In the genomic region with DNA sequence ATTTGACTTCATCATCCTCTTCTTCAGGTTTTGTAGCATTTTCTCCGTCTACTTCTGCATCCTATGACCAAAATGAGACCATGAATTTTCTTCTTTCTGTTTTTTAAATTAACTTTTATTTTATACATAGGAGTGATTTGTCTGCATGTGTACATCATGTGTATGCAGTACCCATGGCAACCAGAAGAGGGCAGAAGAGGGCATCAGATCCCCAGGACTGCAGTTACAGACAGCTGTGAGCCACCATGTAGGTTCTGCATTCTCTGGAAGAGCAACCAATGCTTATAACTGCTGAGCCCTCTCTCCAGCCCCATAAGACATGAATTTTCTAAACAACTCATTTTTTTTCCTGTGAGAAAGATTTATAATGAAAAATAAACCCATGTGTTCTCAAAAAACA, we compare ENCODE assay signal across 9 mouse cellular contexts. TPM values are rescaled to one million over a fixed set of nuclear protein-coding genes. Genes with fewer than 3 reads are reported as not detected.
A peak's percentile ranks its signal among the peaks of the same experiment; 100 is the strongest.
DNase-seq lines count a peak whose midpoint lies in the region; ATAC-seq and TF ChIP-seq lines count a peak whose summit lies in the region.
"Had no signal": no experiment of that assay in that cellular context is flagged by ENCODE, and none has a peak within 500 bp of the region (broad histone marks: within the 10 kb centered on the region; RNA-seq: fewer than 3 reads in every experiment).

No protein-coding gene starts in this region.

- TF ChIP-seq POLR2A in embryonic fibroblast, embryonic 13.5 days (IDR thresholded peaks at IDR 0.05; ENCODE audit: low read depth, low read length): no peak

- WGBS in forebrain, embryonic 11.5 days: 33% methylated on average over 1 of the region's 1 CpGs
- WGBS in forebrain, embryonic 15.5 days: 34% methylated on average over 1 of the region's 1 CpGs

- no peak overlapping the region for H3K4me3 ChIP-seq in forebrain, embryonic 11.5 days (ENCODE audit: low read depth, low read length)
- H3K4me3 ChIP-seq in forebrain, embryonic 15.5 days: no peak overlapping the region
- no peak overlapping the region for H3K4me3 ChIP-seq in left cerebral cortex, adult 2 months
- no peak overlapping the region for H3K4me3 ChIP-seq in embryonic fibroblast, embryonic 13.5 days (ENCODE audit: insufficient read depth, low read length)

- ATAC-seq in forebrain, embryonic 11.5 days (replicated peaks; ENCODE audit: low FRiP score): no peak
- ATAC-seq in forebrain, embryonic 15.5 days (replicated peaks): no peak
- ATAC-seq in Patski: no peak
- peak; percentile 54 for ATAC-seq in megakaryocyte, adult 5-6 weeks (ENCODE audit: poor library complexity, severe bottlenecking)

- CTCF ChIA-PET in Patski (lab: Charles Lee): interaction anchor here (2.1 kb wide), 1 partner anchor 8 kb away, joined by 4 read pairs; no protein-coding TSS in a partner anchor

- no peaks in the 10 kb centered on the region for H3K27me3 ChIP-seq in forebrain, embryonic 11.5 days (ENCODE audit: control insufficient read depth, insufficient read depth, low read length)
- H3K27me3 ChIP-seq in forebrain, embryonic 15.5 days: no peaks in the 10 kb centered on the region
- peaks cover 6% of the 10 kb centered on the region for H3K27me3 ChIP-seq in Patski

- intact Hi-C loops in left cerebral cortex, adult 2 months (cut with DNase I): no loop called here
- intact Hi-C loops in left cerebral cortex, postnatal 36 days (cut with DNase I): no loop called here

- H3K4me2 ChIP-seq in forebrain, embryonic 11.5 days (ENCODE audit: low read depth, low read length, severe bottlenecking): no peak overlapping the region
- no peak overlapping the region for H3K4me2 ChIP-seq in forebrain, embryonic 15.5 days (replicated peaks)

- no peaks in the 10 kb centered on the region for H3K9me3 ChIP-seq in forebrain, embryonic 11.5 days (ENCODE audit: control insufficient read depth, low read length)
- no peaks in the 10 kb centered on the region for H3K9me3 ChIP-seq in forebrain, embryonic 15.5 days

- H3K27ac ChIP-seq in forebrain, embryonic 11.5 days (ENCODE audit: low read depth, low read length): no peak overlapping the region
- H3K27ac ChIP-seq in forebrain, embryonic 15.5 days (replicated peaks): no peak overlapping the region
- no peak overlapping the region for H3K27ac ChIP-seq in left cerebral cortex, adult 2 months
- H3K27ac ChIP-seq in embryonic fibroblast, embryonic 13.5 days (ENCODE audit: insufficient read depth, low read length): no peak overlapping the region

- peak; percentile 60 for TF ChIP-seq CTCF in left cerebral cortex, adult 2 months (IDR thresholded peaks at IDR 0.05)
- peak; percentile 62 for TF ChIP-seq CTCF in Patski (IDR thresholded peaks at IDR 0.05)
- TF ChIP-seq CTCF in embryonic fibroblast, embryonic 13.5 days (IDR thresholded peaks at IDR 0.05; ENCODE audit: borderline replicate concordance, insufficient read depth, low read length): peak; percentile 33; the same call in 1 of the 2 replicates

- POLR2A ChIA-PET in Patski (lab: Charles Lee): no interaction called here

- H3K36me3 ChIP-seq in forebrain, embryonic 11.5 days (ENCODE audit: control insufficient read depth, insufficient read depth, low read length): no peaks in the 10 kb centered on the region
- H3K36me3 ChIP-seq in forebrain, embryonic 15.5 days: no peaks in the 10 kb centered on the region

- no peak overlapping the region for H3K9ac ChIP-seq in forebrain, embryonic 11.5 days (ENCODE audit: low read length)
- H3K9ac ChIP-seq in forebrain, embryonic 15.5 days (replicated peaks): no peak overlapping the region

- in situ Hi-C loops in Patski (cut with MboI; ENCODE audit: low pct_unique_long_range_greater_than_20kb): no loop called here

- H3K4me1 ChIP-seq in forebrain, embryonic 11.5 days (replicated peaks; ENCODE audit: control insufficient read depth, insufficient read depth, low read length): no peaks in the 10 kb centered on the region
- no peaks in the 10 kb centered on the region for H3K4me1 ChIP-seq in forebrain, embryonic 15.5 days
- H3K4me1 ChIP-seq in embryonic fibroblast, embryonic 13.5 days (ENCODE audit: control insufficient read depth, insufficient read depth, low read length): no peaks in the 10 kb centered on the region

- peak; percentile 74 for DNase-seq in forebrain, embryonic 11.5 days (ENCODE audit: low spot score)
- peak in 1 of 2 experiments; percentile 28 for DNase-seq in left cerebral cortex, adult 2 months (ENCODE audit: extremely low spot score in 1 of 2, low spot score in 2 of 2)
- DNase-seq in left cerebral cortex, postnatal 36 days (ENCODE audit: low spot score in 2 of 2): no peak
- no peak for DNase-seq in Patski (ENCODE audit: low read depth, low spot score)
- DNase-seq in thymus, postnatal 36 days: peak; percentile 36 to 44

RNA-seq across cellular contexts. Expression of gene Psmc2, which starts 28.9 kb away (rescaled TPM):
- 236 and 240 TPM in 2 replicates for polyA plus RNA-seq in forebrain, embryonic 11.5 days (2014; fragmentation: Nextera tagmentation; extraction: Ambion mirVana)
- 178 and 186 TPM in 2 replicates for polyA plus RNA-seq in forebrain, embryonic 15.5 days (2015; fragmentation: Nextera tagmentation; extraction: Ambion mirVana)
- total RNA-seq in left cerebral cortex, adult 2 months (2021): 100 to 1,000 TPM; 105 to 113 TPM
- total RNA-seq in left cerebral cortex, postnatal 36 days (2021): 100 to 1,000 TPM; 108 to 111 TPM
- polyA plus RNA-seq in Patski (2021): 173 TPM
- 108 and 127 TPM in 2 replicates for polyA plus RNA-seq in embryonic fibroblast, embryonic 13.5 days (2011; ENCODE audit: insufficient read length, low read depth, missing spikeins)
- 87.2 and 99.0 TPM in 2 replicates for total RNA-seq in megakaryocyte, adult 5-6 weeks (2015)
- total RNA-seq in megakaryocyte, adult 5-6 weeks (2017): 71.2 and 76.6 TPM in 2 replicates

RNA-seq across cellular contexts. Expression of gene Dnajc2, which starts 28.9 kb away (rescaled TPM):
- 102 TPM in 2 replicates for polyA plus RNA-seq in forebrain, embryonic 11.5 days (2014; fragmentation: Nextera tagmentation; extraction: Ambion mirVana)
- polyA plus RNA-seq in forebrain, embryonic 15.5 days (2015; fragmentation: Nextera tagmentation; extraction: Ambion mirVana): 69.2 and 72.3 TPM in 2 replicates
- 10 to 100 TPM; 34.4 to 34.9 TPM for total RNA-seq in left cerebral cortex, adult 2 months (2021)
- 10 to 100 TPM; 29.6 to 31.8 TPM for total RNA-seq in left cerebral cortex, postnatal 36 days (2021)
- 67.5 TPM for polyA plus RNA-seq in Patski (2021)
- polyA plus RNA-seq in embryonic fibroblast, embryonic 13.5 days (2011; ENCODE audit: insufficient read length, low read depth, missing spikeins): 46.0 and 48.1 TPM in 2 replicates
- 51.2 and 64.5 TPM in 2 replicates for total RNA-seq in megakaryocyte, adult 5-6 weeks (2015)
- 80.0 and 85.3 TPM in 2 replicates for total RNA-seq in megakaryocyte, adult 5-6 weeks (2017)

RNA-seq across cellular contexts. Expression of gene Slc26a5, which starts 51.4 kb away (rescaled TPM):
- 0.24 TPM in 1 of 2 replicates, not detected in the other for polyA plus RNA-seq in forebrain, embryonic 11.5 days (2014; fragmentation: Nextera tagmentation; extraction: Ambion mirVana)
- 0.09 and 0.37 TPM in 2 replicates for polyA plus RNA-seq in forebrain, embryonic 15.5 days (2015; fragmentation: Nextera tagmentation; extraction: Ambion mirVana)
- total RNA-seq in left cerebral cortex, adult 2 months (2021): 1 to 10 TPM in 1 of 2 experiments, under 1 TPM in 1; 0.37 to 1.1 TPM
- under 1 TPM; 0.37 to 0.45 TPM for total RNA-seq in left cerebral cortex, postnatal 36 days (2021)
- polyA plus RNA-seq in Patski (2021): not detected
- polyA plus RNA-seq in embryonic fibroblast, embryonic 13.5 days (2011; ENCODE audit: insufficient read length, low read depth, missing spikeins): not detected in 2 replicates
- total RNA-seq in megakaryocyte, adult 5-6 weeks (2015): not detected in 2 replicates
- not detected in 2 replicates for total RNA-seq in megakaryocyte, adult 5-6 weeks (2017)
- total RNA-seq: heart, postnatal 36 days had no signal

Comparison
In these comparisons a context has a peak if more than half of its experiments do, and no peak if none do; other contexts are left out.
1. DNase-seq: peak in forebrain, embryonic 11.5 days (single experiment) and thymus, postnatal 36 days (2 of 2); none in left cerebral cortex, postnatal 36 days (0 of 2) and Patski (single experiment).
2. Peak in every context shown above with its lines, with median percentiles within 50 percentile points of each other: CTCF ChIP-seq.